Mouse (Mus musculus): ENCODE data around the gene Fam83e. TPM values are rescaled to one million over a fixed set of nuclear protein-coding genes. Genes with fewer than 3 reads are reported as not detected.

Fam83e gene
- 0.60 and 0.77 TPM in 2 replicates for polyA plus RNA-seq (2012; rRNA removed)

DNA sequence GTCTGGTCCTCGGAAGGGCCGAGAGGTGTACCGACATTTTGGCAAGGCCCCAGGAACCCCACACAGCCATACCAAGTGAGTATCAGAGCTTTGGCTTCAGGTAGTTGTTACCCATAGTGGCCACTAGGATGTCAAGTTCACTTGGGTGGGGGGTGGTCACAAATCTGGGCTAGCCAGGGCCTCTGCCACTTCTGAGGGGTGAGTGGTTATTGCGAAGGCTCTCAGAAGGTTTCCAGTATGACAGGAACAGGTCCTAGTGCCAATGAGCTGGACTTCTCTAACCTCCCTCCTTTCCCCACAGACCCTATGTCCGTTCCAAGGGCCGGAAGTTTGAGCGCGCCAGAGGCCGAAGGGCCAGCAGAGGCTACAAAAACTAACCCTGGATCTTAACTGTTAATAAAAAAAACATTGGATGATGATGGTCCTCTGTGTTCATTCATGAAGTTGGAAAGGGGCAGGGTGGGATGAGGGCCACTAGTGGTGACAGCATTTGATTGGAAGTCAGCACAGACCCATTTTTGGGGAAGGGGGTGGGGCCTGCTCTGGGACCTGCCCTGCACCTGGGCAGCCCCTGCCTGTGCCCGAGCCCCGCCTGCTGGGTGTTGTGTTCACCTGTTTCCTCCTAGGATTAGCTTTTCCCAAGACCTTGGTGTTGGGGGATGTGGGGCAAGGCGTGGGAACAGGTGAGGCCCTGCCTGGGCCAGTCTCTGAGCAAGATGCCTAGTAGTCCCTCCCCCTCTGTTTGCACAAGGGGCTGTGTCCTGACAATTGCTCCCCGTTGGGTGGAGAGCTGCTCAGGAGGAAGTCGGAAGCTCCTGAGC, at the start of gene Fam83e:
Gene Fam83e, plus strand, starts transcription at position 800 of the 821 bp plus-strand sequence.

DNA sequence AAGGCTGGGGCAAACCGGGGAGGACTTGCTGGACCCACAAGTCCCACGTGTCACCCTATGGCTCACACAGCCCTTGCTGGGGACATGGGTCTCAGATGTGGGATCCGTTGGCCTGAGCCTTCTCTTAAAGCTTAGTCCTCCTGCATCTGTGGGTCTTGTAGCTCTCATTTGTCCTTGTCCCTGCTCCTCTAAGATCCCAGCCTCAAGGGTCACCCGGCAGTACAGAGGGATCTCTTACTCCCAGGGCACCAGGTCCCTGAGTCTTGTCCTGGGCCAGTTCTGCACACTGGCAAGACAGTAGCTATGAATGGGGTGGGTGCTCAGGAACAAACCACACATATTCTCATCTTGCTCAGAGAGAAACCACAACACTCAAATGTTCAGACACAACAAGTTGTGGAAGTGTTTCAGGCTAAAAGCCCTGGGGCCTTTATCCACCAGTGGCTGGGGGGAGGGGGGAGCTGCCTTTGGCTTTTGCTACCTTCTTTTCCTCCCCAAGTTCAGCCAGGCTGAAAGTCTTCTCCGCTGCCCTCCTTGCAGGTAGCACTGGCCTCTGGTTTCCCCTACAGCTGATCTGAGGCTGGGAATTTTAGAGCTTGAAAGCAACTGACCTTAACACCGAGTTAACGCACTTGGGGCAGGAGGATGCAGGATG, 37.5 kb upstream of the Fam83e start, which contains the start of gene Ntn5:
Gene Ntn5, plus strand, starts transcription at position 627 of the 655 bp plus-strand sequence.

DNA sequence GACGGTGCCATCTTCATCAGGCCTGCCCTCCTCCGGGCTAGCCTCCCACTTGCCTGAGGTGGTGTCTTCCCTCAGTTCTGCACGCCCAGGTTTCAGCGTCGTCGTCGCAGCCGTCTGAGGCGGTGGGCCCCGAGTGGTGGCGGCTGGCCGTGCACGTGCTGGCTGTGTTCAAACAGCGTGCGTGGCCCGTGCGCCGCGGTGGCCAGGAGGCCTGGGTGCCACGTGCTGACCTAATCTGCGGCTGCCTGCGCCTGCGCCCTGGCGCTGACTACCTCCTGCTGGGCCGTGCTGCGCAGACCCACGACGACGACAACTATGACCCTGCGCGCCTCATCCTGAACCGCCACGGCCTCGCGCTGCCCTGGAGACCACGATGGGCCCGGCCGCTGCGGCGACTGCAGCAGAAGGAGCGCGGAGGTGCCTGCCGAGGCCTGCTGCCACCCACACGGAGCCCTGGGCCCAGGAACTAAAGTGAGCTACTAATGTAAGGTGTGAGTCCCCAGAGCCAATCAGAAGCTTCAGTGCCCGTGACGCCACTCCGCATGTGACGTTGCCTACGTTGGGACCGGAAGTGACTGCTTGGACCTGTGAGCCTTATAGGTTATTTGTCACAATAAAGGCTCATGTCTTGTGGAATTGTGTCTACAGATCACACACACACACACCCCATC, 27.0 kb upstream of the Fam83e start, which contains the start of gene Sec1:
Gene Sec1, minus strand, starts transcription at position 482 of the 671 bp plus-strand sequence.

DNA sequence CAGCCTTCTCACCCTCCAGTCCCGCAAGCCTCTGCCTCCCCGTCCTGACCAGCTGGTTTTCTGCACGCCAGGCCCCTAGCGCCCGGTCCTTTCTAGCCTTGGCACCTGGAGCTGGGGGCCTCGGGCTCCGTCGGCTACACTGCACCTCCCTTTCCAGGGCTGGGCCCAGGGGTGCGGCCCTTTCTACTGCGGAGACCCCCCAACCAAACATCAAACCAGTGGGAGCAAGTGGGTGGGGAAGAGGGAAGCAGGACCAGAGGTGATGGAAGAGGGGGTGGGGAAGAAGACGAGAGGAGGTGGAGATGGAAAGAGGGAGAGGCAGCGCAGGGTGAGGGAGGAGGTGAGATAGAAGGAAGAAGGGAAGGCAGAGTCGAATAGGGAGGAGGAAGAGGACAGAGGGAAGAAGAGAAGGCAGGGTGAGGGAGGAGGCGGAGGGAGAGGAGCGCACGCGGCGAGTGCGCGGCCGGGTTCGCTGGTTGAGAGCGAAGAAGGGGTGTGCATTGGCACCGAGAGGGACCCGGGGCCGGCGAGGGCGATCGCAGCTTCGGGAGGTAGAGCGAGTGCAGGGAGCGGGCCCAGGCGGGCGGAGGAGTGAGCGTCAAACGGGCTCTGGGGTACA, 21.4 kb upstream of the Fam83e start, which contains the start of gene Car11:
Gene Car11, plus strand, starts transcription at position 321 of the 619 bp plus-strand sequence.

DNA sequence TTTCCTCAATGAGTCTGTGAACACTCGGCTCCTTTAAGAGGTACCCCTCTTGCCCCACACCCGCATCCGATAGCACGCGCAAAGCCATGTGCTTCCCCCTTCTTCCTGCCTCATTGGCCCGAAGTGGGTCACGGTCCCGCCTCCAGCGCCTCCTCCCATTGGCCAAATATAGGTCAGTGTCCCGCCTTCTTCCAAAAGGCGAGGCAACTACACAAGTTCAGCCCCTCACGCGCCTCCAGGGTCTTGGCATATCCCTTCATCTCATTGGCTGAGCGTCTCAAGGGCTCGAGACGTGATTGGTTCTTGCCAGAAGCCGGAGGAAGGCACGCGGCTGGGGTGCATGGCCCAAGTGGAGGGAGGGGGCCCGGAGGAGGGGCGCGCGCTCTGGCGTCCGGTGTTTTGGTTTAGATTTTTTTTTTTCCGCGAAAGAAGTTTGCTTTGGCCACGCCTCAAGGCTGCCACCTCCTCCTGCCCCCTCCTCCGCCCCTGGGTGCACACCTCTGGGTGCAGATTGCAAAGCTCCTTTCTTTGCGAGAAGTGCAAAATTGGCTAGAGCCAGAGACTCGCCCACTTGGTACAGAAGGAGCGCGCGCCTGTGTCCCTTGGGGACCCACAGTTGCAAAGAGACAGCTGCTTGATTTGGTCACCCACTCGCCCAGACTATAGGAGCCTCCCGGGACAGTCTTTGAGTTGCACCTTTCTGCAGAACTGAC, 16.1 kb upstream of the Fam83e start, which contains the start of gene Dbp:
Gene Dbp, plus strand, starts transcription at position 359 of the 713 bp plus-strand sequence.

DNA sequence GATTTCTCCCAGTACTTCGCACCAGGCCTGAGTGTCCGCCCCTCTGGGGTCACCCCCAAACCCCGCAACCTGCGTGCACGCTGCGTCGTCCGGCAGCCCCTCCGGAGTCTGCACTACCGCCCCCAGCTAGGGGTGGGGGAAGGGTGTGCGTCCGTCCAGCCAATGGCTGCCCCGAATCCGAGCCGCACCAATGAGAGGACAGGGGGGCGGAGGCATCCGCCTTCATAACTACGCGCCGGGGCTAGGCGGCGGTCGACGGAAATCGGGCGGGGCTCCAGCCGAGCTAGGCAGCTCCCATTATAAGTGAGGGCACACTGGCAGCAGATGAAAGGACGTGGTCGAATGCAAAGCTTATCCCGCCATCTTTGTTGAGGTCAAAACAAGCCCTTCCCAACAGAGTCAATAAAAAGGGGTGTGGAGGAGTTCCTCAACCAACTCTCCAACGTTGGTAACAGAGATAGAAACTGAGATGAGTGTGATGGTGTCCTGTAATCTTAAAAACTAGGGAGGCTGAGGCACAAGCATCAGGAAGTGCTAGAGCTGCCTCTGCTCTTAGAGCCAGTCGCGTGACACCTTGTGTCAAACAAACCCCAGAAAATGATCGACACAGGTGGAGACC, 5.8 kb upstream of the Fam83e start, which contains the start of gene Rpl18:
Gene Rpl18, plus strand, starts transcription at position 368 of the 619 bp plus-strand sequence.

DNA sequence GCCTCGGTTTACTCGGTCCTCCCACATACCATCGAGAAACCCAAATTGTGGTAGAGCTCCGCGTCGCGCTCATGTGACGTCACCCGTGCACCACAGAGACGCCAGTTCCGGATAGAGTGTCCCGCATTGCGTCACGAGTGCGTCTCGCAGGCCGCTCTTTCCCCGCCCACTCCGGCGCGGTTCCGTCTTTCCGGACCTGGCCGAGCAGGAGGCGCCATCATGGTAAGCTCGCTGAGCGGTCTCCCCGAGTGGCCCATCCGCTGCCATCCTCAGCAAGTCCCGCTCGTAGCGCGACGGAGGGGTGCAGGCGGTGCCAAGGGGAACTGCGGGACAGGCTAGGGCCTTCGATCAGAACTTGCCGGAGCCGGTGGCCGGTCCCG, 3.1 kb upstream of the Fam83e start, which contains the start of gene Sphk2:
Gene Sphk2, minus strand, starts transcription at position 85 of the 380 bp plus-strand sequence.

DNA sequence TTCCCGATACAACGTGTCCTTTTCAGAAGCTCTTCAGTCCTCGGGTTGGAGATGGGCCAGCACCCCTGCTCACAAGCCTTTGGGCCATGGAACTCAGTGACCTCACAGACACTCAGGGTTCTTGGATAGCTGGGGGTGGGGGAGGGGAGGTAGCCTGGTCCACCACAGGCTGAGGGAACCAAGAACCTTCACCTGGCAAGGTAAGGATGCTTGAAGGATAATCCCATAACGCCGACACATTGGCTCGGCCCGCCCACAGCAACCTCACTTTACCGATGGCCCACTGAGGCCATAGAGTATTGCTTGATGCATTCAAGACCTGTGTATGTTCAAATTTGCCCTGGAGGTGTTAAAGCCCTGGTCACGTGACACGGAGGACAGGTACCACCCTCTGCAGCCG, 4.7 kb downstream of the Fam83e start, which contains the start of gene Spaca4:
Gene Spaca4, minus strand, starts transcription at position 101 of the 400 bp plus-strand sequence.

Other genes with a start within 250 kb of the Fam83e start
- gene Tulp2, start 239.3 kb upstream of the Fam83e start, polyA plus RNA-seq (2012; rRNA removed) = 0.12 and 0.45 TPM in 2 replicates
- 0.16 TPM in 1 of 2 replicates, not detected in the other for gene Gm45808, start 234.4 kb upstream of the Fam83e start, polyA plus RNA-seq (2012; rRNA removed)
- gene Dhdh, start 232.4 kb upstream of the Fam83e start, polyA plus RNA-seq (2012; rRNA removed) = 2.2 and 2.7 TPM in 2 replicates
- 104 and 148 TPM in 2 replicates for gene Nucb1, start 210.8 kb upstream of the Fam83e start, polyA plus RNA-seq (2012; rRNA removed)
- gene Ppp1r15a, start 194.9 kb upstream of the Fam83e start, polyA plus RNA-seq (2012; rRNA removed) = 15.9 and 19.8 TPM in 2 replicates
- 3.1 and 9.6 TPM in 2 replicates for gene Plekha4, start 194.9 kb upstream of the Fam83e start, polyA plus RNA-seq (2012; rRNA removed)
- gene Hsd17b14, start 166.3 kb upstream of the Fam83e start, polyA plus RNA-seq (2012; rRNA removed) = 0.33 and 0.73 TPM in 2 replicates
- gene Bcat2, start 151.1 kb upstream of the Fam83e start, polyA plus RNA-seq (2012; rRNA removed) = 31.0 and 38.8 TPM in 2 replicates
- 0.23 TPM in 1 of 2 replicates, not detected in the other for gene Fgf21, start 105.7 kb upstream of the Fam83e start, polyA plus RNA-seq (2012; rRNA removed)
- gene Fut1, start 103.9 kb upstream of the Fam83e start, polyA plus RNA-seq (2012; rRNA removed) = 0.02 and 0.43 TPM in 2 replicates
- 0.14 and 0.28 TPM in 2 replicates for gene Izumo1, start 99.4 kb upstream of the Fam83e start, polyA plus RNA-seq (2012; rRNA removed)
- gene Rasip1, start 93.7 kb upstream of the Fam83e start, polyA plus RNA-seq (2012; rRNA removed) = 12.3 and 14.3 TPM in 2 replicates
- gene Mamstr, start 81.2 kb upstream of the Fam83e start, polyA plus RNA-seq (2012; rRNA removed) = 3.5 and 7.4 TPM in 2 replicates
- 0.06 and 0.24 TPM in 2 replicates for gene Fut2, start 54.8 kb upstream of the Fam83e start, polyA plus RNA-seq (2012; rRNA removed)
- gene Ntn5, start 37.2 kb upstream of the Fam83e start, polyA plus RNA-seq (2012; rRNA removed) = 2.0 and 3.1 TPM in 2 replicates
- 0.95 and 2.1 TPM in 2 replicates for gene Sec1, start 26.8 kb upstream of the Fam83e start, polyA plus RNA-seq (2012; rRNA removed)
- gene Car11, start 21.4 kb upstream of the Fam83e start, polyA plus RNA-seq (2012; rRNA removed) = 92.3 and 104 TPM in 2 replicates
- 9.3 and 11.5 TPM in 2 replicates for gene Dbp, start 16.1 kb upstream of the Fam83e start, polyA plus RNA-seq (2012; rRNA removed)
- 985 and 996 TPM in 2 replicates for gene Rpl18, start 5.8 kb upstream of the Fam83e start, polyA plus RNA-seq (2012; rRNA removed)
- 29.4 and 30.0 TPM in 2 replicates for gene Sphk2, start 3.2 kb upstream of the Fam83e start, polyA plus RNA-seq (2012; rRNA removed)
- not detected in 2 replicates for gene Spaca4, start 4.6 kb downstream of the Fam83e start, polyA plus RNA-seq (2012; rRNA removed)
- gene Lmtk3, start 62.5 kb downstream of the Fam83e start, polyA plus RNA-seq (2012; rRNA removed) = 250 and 252 TPM in 2 replicates
- 1.2 and 2.1 TPM in 2 replicates for gene Sult2b1, start 63.5 kb downstream of the Fam83e start, polyA plus RNA-seq (2012; rRNA removed)
- gene Cyth2, start 93.4 kb downstream of the Fam83e start, polyA plus RNA-seq (2012; rRNA removed) = 230 and 274 TPM in 2 replicates
- gene Kcnj14, start 103.6 kb downstream of the Fam83e start, polyA plus RNA-seq (2012; rRNA removed) = 0.96 and 1.5 TPM in 2 replicates
- gene Grwd1, start 109.7 kb downstream of the Fam83e start, polyA plus RNA-seq (2012; rRNA removed) = 20.9 and 23.6 TPM in 2 replicates
- 157 and 187 TPM in 2 replicates for gene Kdelr1, start 151.6 kb downstream of the Fam83e start, polyA plus RNA-seq (2012; rRNA removed)
- gene Grin2d, start 157.2 kb downstream of the Fam83e start, polyA plus RNA-seq (2012; rRNA removed) = 12.8 and 18.8 TPM in 2 replicates
- 0.14 and 0.59 TPM in 2 replicates for gene Syngr4, start 175.5 kb downstream of the Fam83e start, polyA plus RNA-seq (2012; rRNA removed)
- 16.2 and 16.5 TPM in 2 replicates for gene Tmem143, start 175.7 kb downstream of the Fam83e start, polyA plus RNA-seq (2012; rRNA removed)
- gene Emp3, start 200.2 kb downstream of the Fam83e start, polyA plus RNA-seq (2012; rRNA removed) = 25.6 and 55.8 TPM in 2 replicates
- gene Ccdc114, start 202.9 kb downstream of the Fam83e start, polyA plus RNA-seq (2012; rRNA removed) = 6.0 and 7.2 TPM in 2 replicates